Mouse (Mus musculus): ENCODE results near the gene Fryl.

Gene Fryl

DNA sequence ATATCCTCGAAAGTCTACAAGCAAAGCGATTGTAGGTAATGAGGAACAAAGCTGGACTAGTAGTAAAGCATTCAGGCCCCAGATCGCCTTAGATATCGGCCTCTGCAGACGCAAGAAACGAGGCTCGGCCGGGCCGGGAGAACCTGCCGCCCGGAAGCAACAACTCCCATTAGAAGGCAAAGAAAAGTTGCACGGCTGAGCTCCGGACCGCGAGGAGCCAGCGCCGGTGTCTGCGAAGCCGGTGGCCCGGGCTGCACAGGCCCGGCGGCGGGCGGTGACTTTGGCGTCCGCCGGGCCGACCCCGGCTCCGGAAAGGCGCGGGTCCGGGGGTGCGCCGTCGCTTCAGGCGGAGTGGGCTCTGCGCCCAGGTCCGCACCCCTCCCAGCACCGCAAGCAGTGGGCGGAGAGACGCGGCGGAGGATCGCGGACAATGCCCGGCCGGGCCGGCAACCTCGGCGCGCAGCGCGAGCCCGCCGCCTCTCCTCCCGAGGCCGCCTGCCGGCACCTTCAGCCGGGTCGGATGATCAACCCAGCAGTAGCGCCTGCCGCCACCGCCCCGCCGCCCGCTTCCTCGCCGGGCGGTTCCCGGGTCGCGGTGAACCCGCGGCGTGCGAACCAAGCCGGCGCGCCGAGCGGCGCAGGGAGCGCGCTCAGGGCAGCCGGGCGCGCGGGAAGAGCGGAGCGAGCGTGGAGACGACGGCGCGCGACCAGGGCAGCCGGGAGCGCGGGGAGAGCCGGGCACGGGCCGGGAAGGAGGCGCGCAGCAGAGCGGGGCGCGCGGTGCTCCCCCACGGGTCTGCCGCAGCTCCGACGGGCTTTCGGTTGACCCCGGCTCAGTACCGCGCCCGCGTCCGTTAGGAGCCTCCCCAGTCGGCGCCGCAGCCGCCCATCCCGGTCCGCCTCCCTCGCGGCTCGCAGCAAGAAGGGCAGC is 833 bp downstream of the Fryl start:
- peak; percentile 72 for DNase-seq (ENCODE audit: low spot score)

- no peak for DNase-seq (ENCODE audit: low spot score)
Measured at GRCm38 (mm10) chr5:73254660-73255059, 1.8 kb downstream of the Fryl start.

GRCm38 (mm10) chr5:73252739-73253138 is 3.7 kb downstream of the Fryl start:
- DNase-seq (ENCODE audit: low spot score) = no peak

GRCm38 (mm10) chr5:73249341-73249740 is 7.1 kb downstream of the Fryl start:
- DNase-seq (ENCODE audit: low spot score) = no peak

DNA sequence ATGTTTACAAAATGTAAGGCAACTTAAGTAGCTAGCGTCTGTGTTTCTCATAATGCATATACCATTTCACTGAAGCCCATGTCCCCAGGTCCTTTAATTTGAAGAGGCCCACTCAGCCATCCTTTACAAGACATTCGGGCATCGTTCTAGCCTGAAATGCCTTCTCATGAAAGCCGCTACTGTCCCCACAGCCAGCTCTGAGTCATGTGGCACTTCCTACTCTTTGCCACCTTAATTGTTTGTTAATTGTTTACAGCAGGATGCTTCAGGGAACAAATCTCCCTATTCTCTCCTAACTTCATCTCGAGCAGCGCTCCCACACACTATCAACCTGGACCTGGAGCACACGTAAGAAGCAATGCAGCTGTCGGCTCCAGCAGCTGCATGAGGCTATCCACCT is 8.2 kb downstream of the Fryl start:
- no peak for DNase-seq (ENCODE audit: low spot score)

- DNase-seq (ENCODE audit: low spot score) = no peak
Measured at GRCm38 (mm10) chr5:73246414-73246813, 10.0 kb downstream of the Fryl start.

DNA sequence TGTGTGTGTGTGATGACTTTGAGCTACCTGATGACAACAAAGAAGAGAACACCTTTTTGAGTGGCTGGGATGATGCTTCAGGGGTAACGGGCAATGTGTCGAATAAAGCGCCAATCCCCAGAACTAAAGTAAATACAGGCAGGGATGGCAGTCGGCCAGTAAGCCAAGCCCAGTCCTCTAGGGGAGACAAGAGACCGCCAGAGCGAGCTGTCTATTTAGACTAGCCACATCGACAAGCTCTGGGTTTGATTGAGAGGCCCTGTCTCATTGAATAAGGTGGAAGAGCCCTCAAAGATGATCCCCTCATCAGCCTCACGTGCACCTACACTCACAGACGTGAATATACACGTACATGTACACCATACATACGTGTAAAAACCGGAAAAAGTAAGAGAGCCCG is 12.0 kb downstream of the Fryl start:
- no peak for DNase-seq (ENCODE audit: low spot score)

DNA sequence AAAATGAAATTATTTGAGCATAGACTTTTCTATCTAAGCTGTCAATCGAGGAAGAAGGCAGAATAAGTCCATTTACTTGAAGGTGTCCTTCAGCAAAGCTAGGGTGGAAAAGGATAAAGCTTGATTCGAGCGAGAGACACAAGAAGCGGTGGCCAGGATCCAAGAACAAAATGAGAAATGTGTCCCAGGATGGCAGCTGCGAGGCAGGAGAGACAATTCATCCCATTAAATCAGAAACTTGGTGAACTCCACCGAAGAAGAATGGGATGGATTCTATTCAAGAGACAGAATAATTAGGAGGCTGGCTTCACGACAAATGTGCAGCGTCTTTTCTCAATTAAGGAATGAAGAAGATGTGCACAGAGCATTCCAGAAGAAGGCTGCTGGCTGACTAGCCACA is 14.5 kb downstream of the Fryl start:
- no peak for DNase-seq (ENCODE audit: low spot score)

DNA sequence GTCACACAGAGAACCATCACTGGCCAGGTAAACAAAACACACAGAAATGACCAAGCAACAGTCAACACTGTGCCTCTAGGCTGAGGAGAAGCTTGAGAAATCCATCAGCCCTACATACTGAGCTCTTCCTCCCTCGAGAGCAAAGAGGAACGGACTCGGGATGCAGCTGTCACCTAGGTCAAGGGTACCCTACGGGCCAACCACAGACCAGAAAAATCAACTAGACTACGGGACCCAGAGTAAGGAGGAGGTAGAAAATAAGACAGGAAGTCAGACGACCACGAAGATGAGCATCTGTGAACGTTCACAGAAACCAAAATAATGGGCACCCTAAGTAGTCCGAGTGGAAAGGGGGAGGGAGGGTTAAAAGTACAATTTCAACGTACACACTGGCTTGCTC is 15.1 kb downstream of the Fryl start:
- DNase-seq (ENCODE audit: low spot score) = no peak

DNA sequence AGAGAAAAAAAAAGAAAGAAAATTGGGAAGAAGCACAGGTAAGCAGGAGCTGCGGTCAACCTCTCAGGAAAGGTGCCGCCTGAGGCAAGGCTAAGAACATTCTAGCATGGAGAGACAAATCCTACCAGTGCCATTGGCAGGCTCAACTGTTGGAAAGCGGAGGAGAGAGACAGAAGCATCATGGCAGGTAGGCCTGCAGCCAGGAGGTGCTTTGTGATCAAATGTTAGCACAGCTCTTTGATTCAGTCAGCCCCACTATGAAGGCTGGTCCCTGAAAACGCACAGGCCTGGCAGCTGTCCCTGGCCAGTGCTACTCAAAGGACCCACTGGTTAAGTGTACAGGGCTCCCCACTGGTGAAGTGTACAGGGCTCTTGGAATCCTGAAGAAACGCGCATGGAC is 16.0 kb downstream of the Fryl start:
- no peak for DNase-seq (ENCODE audit: low spot score)

GRCm38 (mm10) chr5:73236894-73237334 is 19.5 kb downstream of the Fryl start:
- no peak for DNase-seq (ENCODE audit: low spot score)

GRCm38 (mm10) chr5:73235201-73235600 is 21.2 kb downstream of the Fryl start:
- DNase-seq (ENCODE audit: low spot score) = no peak

DNA sequence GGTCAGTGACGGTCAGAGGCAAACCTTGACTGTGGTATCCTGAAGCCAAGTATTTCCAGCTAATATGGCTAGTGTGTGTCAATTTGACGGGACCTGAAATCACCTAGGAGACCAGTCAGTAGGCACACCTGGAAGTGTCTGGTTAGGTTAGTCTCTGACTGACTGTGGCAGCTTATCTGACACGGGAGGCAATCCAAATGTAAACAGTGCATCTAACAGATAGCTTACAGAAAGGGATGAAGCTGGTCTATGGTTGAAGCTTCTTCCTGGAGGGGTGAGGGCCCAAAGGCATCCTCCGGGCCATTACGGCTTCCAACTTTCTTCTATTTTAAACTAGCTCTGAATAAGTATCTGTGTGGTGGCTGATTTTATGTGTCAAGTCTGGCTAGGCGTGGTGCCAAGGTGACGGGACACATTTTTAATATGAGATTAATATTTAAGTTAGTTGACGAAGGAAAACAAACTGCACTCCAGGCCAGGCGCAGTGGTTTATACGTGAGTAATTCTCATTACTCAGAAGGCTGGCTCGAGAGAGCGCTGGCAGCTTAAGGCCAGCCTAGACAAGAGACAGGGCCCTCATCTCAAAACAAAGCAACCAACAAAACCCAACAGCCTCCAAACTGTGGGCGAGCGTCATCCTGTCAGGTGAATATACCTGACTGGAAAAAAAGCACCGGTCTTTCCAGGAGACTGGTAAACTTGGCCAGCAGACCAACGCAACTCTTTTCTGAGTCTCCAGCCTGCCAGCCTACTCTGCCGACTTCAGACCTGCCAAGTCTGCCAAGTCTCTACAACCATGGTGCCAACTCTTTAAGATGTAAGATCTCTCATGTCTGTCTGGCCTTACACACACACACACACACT is 23.2 kb downstream of the Fryl start:
- DNase-seq (ENCODE audit: low spot score) = no peak

- no peak for DNase-seq (ENCODE audit: low spot score)
Measured at GRCm38 (mm10) chr5:73232267-73232666, 24.2 kb downstream of the Fryl start.

DNA sequence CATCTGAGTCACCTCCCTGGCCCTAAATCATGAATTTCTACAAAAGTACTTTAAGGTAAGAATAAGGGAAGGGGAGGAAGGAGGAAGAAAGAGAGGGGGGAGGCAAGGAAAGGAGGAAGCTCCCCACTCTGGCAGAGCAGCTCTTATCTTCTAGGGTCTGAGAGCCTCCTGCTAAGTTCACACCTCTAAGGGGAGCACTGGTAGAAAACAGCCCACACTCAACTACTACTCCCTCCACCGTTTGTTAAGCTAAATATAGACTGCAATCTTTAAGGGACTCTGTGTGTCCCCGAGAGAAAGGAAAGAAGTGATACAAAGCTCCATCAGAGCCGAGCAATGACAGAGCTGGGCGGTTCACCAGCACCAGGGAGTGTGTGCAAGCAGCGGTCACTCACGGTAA is 24.6 kb downstream of the Fryl start:
- DNase-seq (ENCODE audit: low spot score) = no peak

DNA sequence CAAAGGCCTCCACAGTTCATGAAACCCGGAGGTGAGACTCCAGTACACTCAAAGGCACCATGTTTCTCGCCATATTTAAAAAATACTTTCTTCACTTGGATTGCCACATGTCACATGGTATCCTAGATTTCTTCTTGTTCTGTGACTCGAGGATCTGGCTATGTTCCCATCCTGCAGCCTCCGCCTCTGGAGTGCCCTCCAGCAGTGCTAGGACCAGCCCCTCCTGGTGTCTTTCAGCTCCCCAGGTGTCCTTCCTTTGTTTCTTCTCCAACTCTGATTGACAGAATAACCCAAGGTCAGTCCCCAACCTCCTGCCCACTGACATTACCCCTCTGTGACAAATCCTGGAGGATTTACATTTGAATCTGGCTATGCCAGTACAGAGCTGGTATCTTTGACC is 26.2 kb downstream of the Fryl start:
- DNase-seq (ENCODE audit: low spot score) = no peak

GRCm38 (mm10) chr5:73229467-73229866 is 27.0 kb downstream of the Fryl start:
- no peak for DNase-seq (ENCODE audit: low spot score)

GRCm38 (mm10) chr5:73228291-73229049 is 27.9 kb downstream of the Fryl start:
- no peak for DNase-seq (ENCODE audit: low spot score)

DNA sequence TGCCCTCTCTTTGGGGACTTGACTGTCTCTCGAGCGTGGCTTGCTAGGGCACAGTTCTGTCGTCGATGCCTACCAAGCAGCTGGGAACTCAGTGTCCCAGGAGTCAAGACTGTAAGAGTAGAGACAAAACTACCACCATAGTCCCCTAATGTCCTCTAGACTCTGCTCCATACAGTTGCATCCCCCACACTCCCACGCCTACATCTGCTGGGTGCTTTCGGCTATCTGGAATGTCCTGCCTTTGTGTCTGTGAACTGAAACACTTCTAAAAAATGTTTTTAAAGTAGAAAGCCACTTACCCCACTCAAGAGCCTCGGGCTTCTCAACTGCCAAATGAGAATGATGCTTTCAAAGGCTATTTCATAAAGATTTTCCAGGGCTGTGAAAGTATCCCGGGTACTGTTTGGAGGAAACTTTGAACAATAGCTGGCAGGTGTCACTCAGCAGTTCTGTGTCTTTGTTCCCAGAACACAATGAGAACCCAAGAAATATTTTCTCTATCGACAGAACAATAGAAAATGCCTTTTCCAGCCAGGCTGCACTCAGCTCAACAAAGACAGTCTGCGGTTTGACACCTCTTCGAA is 28.8 kb downstream of the Fryl start:
- no peak for DNase-seq (ENCODE audit: low spot score)

GRCm38 (mm10) chr5:73223065-73223464 is 33.4 kb downstream of the Fryl start:
- no peak for DNase-seq (ENCODE audit: low spot score)

GRCm38 (mm10) chr5:73222397-73222796 is 34.0 kb downstream of the Fryl start:
- DNase-seq (ENCODE audit: low spot score) = peak; percentile 59

GRCm38 (mm10) chr5:73221826-73222225 is 34.6 kb downstream of the Fryl start:
- no peak for DNase-seq (ENCODE audit: low spot score)
